Mouse (Mus musculus): ENCODE results near the gene Adgrd1.

DNA sequence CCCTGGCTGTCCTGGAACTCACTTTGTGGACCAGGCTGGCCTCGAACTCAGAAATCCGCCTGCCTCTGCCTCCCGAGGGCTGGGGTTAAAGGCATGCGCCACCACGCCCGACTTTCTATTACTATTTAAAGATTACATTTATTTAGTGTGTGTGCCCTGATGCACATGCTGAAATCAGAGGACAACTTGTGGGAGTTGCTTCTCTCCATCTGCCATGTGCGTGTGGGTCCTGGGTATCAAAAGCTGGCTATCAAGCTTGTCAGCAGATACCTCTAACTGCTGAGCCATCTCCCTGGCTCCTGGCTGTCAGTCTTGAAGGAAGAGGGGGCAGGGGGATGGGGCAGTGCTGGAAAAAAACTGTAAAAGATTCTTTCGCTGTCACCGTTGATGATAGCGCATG, 11.4 kb upstream of the Adgrd1 start:
- TF ChIP-seq CTCF (IDR thresholded peaks at IDR 0.05; ENCODE audit: low read depth, low read length) (no peak), POLR2A (IDR thresholded peaks at IDR 0.05; ENCODE audit: insufficient read depth, low read length) (no peak)

Measured in ES-Bruce4 (cell line).